Mouse (Mus musculus) CH12.LX (cell line): ENCODE measurements around the gene Ccdc6.

Experiments used
- CHD1 ChIP-seq: IDR thresholded peaks from 2 replicates; pipeline ENCODE4 v1.6.1; 2012; ENCODE audit warnings: low read depth, low read length, improper control_type of control experiment, inconsistent platforms
- CHD2 ChIP-seq: IDR thresholded peaks from 2 replicates; pipeline ENCODE4 v1.6.1; 2011; ENCODE audit warnings: low read length, improper control_type of control experiment
- CTCF ChIP-seq, 2 experiments: IDR thresholded peaks in 1 of 2; conservative IDR thresholded peaks in 1 of 2; 2 replicates each; pipeline ENCODE4 v1.5.1; 2011 to 2012; ENCODE audit warnings: low read depth in 2 of 2, low read length in 2 of 2, improper control_type of control experiment in 1 of 2, inconsistent platforms in 1 of 2, mild to moderate bottlenecking in 1 of 2, moderate library complexity in 1 of 2
- EP300 ChIP-seq: IDR thresholded peaks from 2 replicates; pipeline ENCODE4 v1.6.1; 2011; ENCODE audit warnings: low read length, improper control_type of control experiment
- GABPA ChIP-seq: IDR thresholded peaks from 2 replicates; pipeline ENCODE4 v1.6.1; 2012; ENCODE audit warnings: low read depth, low read length, improper control_type of control experiment, inconsistent platforms; ENCODE audit not compliant: insufficient replicate concordance
- MAX ChIP-seq: IDR thresholded peaks from 2 replicates; pipeline ENCODE4 v1.6.1; 2011; ENCODE audit warnings: low read length, improper control_type of control experiment
- NRF1 ChIP-seq: IDR thresholded peaks from 2 replicates; pipeline ENCODE4 v1.6.1; 2014; ENCODE audit warnings: low read depth, mild to moderate bottlenecking, inconsistent platforms, low read length, improper control_type of control experiment, moderate library complexity
- POLR2A ChIP-seq: IDR thresholded peaks from 2 replicates; pipeline ENCODE4 v1.6.1; 2011; ENCODE audit warnings: low read depth, mild to moderate bottlenecking, improper control_type of control experiment, low read length
- TBP ChIP-seq: conservative IDR thresholded peaks from 2 replicates; pipeline ENCODE4 v1.6.1; 2011; ENCODE audit warnings: low read depth, low read length, improper control_type of control experiment
- TCF12 ChIP-seq: IDR thresholded peaks from 2 replicates; pipeline ENCODE4 v1.6.1; 2014; ENCODE audit warnings: low read depth, mild to moderate bottlenecking, inconsistent platforms, low read length, improper control_type of control experiment
- UBTF ChIP-seq: IDR thresholded peaks from 2 replicates; pipeline ENCODE4 v1.6.1; 2012; ENCODE audit warnings: low read depth, mild to moderate bottlenecking, inconsistent platforms, low read length, improper control_type of control experiment, moderate library complexity
- USF1 ChIP-seq: IDR thresholded peaks from 2 replicates; pipeline ENCODE4 v1.6.1; 2014; ENCODE audit warnings: low read depth, mild to moderate bottlenecking, inconsistent platforms, low read length, improper control_type of control experiment
- ZC3H11A ChIP-seq: IDR thresholded peaks from 2 replicates; pipeline ENCODE4 v1.6.1; 2012; ENCODE audit warnings: low read depth, mild to moderate bottlenecking, inconsistent platforms, low read length, improper control_type of control experiment
- ZKSCAN1 ChIP-seq: IDR thresholded peaks from 2 replicates; pipeline ENCODE4 v1.6.1; 2012; ENCODE audit warnings: low read depth, inconsistent platforms, low read length, improper control_type of control experiment, borderline replicate concordance

DNA sequence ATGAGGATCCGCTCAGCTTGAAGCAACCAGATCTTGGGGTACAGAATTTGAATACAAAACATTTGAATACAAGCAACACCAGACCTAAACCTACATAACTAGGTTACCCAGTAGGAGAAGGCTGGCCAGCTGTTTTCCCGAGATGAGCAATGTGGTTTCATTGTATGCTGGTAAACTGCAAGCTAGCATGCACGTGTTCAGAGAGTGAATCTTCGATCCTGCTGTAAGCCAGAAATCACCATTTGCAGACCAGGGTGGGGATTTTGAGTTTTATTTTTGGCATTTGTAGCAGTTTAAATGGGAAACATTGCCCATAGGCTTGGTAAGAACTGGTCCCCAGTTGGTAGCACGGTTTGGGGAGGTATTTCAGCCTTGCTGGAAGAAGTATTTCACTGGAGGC lies 13.7 kb upstream of the Ccdc6 start:
- TF ChIP-seq EP300 (peak; percentile 73), MAX (peak; percentile 92), UBTF (no peak), ZC3H11A (no peak), ZKSCAN1 (no peak), POLR2A (no peak), CHD1 (no peak), GABPA (no peak), CTCF (conservative IDR thresholded peaks at IDR 0.05 in 1 of 2, IDR thresholded peaks at IDR 0.05 in 1 of 2; ENCODE audit: low read depth in 2 of 2, low read length in 2 of 2) (no peak), USF1 (no peak), NRF1 (no peak), TBP (no peak), TCF12 (peak; percentile 62), CHD2 (no peak)
